Mouse (Mus musculus): ENCODE measurements around the gene Fam53b. TPM values are rescaled to one million over a fixed set of nuclear protein-coding genes. Genes with fewer than 3 reads are reported as not detected.

The Fam53b gene
- polyA plus RNA-seq, 1 experiment from 2014 or later = 36.0 TPM

DNA sequence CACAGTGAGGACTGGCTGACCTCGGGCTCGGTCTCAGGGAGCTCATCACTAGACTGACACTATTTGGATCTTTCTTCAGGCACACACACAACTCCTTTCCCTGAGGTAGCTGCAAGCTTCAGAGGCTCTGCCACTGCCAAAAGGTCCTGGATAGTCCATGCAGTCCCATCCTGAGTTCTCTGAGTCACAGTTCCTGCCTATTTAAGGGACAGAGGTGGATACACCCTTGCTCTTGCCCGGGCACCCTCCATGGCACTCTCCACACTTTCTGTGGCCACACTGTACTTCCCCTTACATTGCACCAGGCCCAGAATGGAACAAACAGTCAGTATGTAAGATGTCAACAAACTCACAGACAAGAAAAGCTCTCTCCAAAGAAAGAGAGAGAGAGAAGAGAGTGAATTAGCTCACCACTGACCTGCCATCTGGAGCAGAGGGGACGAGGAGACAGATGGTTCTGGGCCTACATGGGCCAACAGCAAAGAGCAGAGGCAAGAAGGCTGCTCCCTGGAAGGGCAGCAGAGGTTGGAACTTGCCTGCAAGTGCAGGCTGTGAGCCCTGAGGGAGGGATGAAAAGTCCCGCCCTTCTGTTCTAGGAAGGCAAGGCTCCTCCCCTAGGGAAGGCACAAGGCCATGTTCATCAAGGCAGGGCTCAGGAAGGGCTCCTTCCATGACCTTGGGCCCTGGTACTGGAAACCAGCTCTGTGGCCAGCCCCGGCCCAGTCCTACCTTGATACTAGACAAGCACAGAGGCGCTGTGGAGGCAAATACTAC lies 37.2 kb downstream of the Fam53b start:
- H3K9ac ChIP-seq (ENCODE audit: low read length) = no peak overlapping the region
- no peaks in the 10 kb centered on the region for H3K27me3 ChIP-seq (ENCODE audit: control insufficient read depth, insufficient read depth, low read depth, low read length)
- peaks cover 16% of the 10 kb centered on the region for H3K4me1 ChIP-seq (replicated peaks; ENCODE audit: control insufficient read depth, insufficient read depth, low read length)
- no peaks in the 10 kb centered on the region for H3K9me3 ChIP-seq (ENCODE audit: control insufficient read depth, low read length)
- H3K36me3 ChIP-seq (ENCODE audit: control insufficient read depth, insufficient read depth, low read length) = peaks cover 5% of the 10 kb centered on the region
- no peak overlapping the region for H3K4me2 ChIP-seq (ENCODE audit: low read depth, low read length)
- H3K27ac ChIP-seq (ENCODE audit: low read length) = no peak overlapping the region
- no peak overlapping the region for H3K4me3 ChIP-seq (ENCODE audit: low read length)
- no peak for ATAC-seq (ENCODE audit: low read depth)
- 82% methylated on average over 7 of the region's 7 CpGs for WGBS

- Histone ChIP-seq H3K27ac (ENCODE audit: low read length) (no peak overlapping the region), H3K9me3 (ENCODE audit: control insufficient read depth, low read length) (no peaks in the 10 kb centered on the region), H3K4me1 (replicated peaks; ENCODE audit: control insufficient read depth, insufficient read depth, low read length) (peaks cover 10% of the 10 kb centered on the region), H3K9ac (ENCODE audit: low read length) (no peak overlapping the region), H3K4me2 (ENCODE audit: low read depth, low read length) (no peak overlapping the region), H3K4me3 (ENCODE audit: low read length) (no peak overlapping the region), H3K27me3 (ENCODE audit: control insufficient read depth, insufficient read depth, low read depth, low read length) (no peaks in the 10 kb centered on the region), H3K36me3 (ENCODE audit: control insufficient read depth, insufficient read depth, low read length) (peaks cover 7% of the 10 kb centered on the region)
- 91% methylated on average over 10 of the region's 10 CpGs for WGBS
- no peak for ATAC-seq (ENCODE audit: low read depth)
Observed at GRCm38 (mm10) chr7:132775922-132776321, 37.8 kb downstream of the Fam53b start.

- Histone ChIP-seq H3K4me2 (ENCODE audit: low read depth, low read length) (no peak overlapping the region), H3K9me3 (ENCODE audit: control insufficient read depth, low read length) (no peaks in the 10 kb centered on the region), H3K27ac (ENCODE audit: low read length) (no peak overlapping the region), H3K9ac (ENCODE audit: low read length) (no peak overlapping the region), H3K4me1 (replicated peaks; ENCODE audit: control insufficient read depth, insufficient read depth, low read length) (peaks cover 4% of the 10 kb centered on the region; the same call in 1 of the 2 replicates), H3K4me3 (ENCODE audit: low read length) (no peak overlapping the region), H3K36me3 (ENCODE audit: control insufficient read depth, insufficient read depth, low read length) (peaks cover 7% of the 10 kb centered on the region), H3K27me3 (ENCODE audit: control insufficient read depth, insufficient read depth, low read depth, low read length) (no peaks in the 10 kb centered on the region)
- ATAC-seq (ENCODE audit: low read depth) = no peak
- 65% methylated on average over 5 of the region's 5 CpGs for WGBS
Observed at GRCm38 (mm10) chr7:132775333-132775732, 38.4 kb downstream of the Fam53b start.

DNA sequence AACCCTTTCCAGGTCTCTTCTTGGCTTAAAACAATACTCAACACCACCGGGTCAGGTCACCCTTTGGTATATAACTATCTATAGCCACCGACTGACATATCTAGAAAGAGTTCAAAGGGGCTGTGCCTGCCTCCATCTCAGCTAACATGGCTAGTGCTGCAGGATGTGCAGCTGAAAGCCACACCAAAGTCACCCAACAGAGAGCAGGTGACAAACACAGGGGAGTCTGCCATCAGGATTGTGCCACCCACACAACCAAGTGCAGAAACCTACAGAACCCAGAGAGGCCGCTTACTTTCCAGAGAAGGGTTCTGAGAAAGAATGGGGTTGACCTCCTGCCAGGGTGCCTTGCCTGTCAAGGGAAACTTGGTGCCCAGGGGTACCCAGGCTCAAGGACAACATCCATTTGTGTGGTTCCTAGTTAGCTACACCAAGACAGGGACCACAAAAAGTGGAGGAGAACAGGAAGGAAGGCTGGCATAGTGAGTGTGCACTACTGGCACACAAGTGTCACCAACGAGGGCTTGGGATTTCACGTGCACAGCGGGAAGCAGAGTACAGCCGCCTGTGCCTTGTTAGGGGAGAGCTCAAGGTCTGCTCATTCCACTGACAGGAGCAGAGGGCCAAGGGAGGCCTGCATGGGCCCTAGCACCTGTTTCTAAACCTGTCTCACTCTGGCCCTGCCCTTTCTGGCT lies 40.5 kb downstream of the Fam53b start:
- peaks cover 4% of the 10 kb centered on the region; the same call in 1 of the 2 replicates for H3K4me1 ChIP-seq (replicated peaks; ENCODE audit: control insufficient read depth, insufficient read depth, low read length)
- peaks cover 5% of the 10 kb centered on the region for H3K36me3 ChIP-seq (ENCODE audit: control insufficient read depth, insufficient read depth, low read length)
- no peak for ATAC-seq (ENCODE audit: low read depth)
- H3K9ac ChIP-seq (ENCODE audit: low read length) = no peak overlapping the region
- no peak overlapping the region for H3K4me2 ChIP-seq (ENCODE audit: low read depth, low read length)
- H3K27me3 ChIP-seq (ENCODE audit: control insufficient read depth, insufficient read depth, low read depth, low read length) = no peaks in the 10 kb centered on the region
- H3K9me3 ChIP-seq (ENCODE audit: control insufficient read depth, low read length) = no peaks in the 10 kb centered on the region
- 76% methylated on average over 7 of the region's 7 CpGs for WGBS
- H3K27ac ChIP-seq (ENCODE audit: low read length) = no peak overlapping the region
- H3K4me3 ChIP-seq (ENCODE audit: low read length) = no peak overlapping the region

- H3K4me3 ChIP-seq (ENCODE audit: low read length) = no peak overlapping the region
- no peak overlapping the region for H3K9ac ChIP-seq (ENCODE audit: low read length)
- WGBS = 68% methylated on average over 5 of the region's 5 CpGs
- H3K4me1 ChIP-seq (replicated peaks; ENCODE audit: control insufficient read depth, insufficient read depth, low read length) = peaks cover 4% of the 10 kb centered on the region; the same call in 1 of the 2 replicates
- H3K9me3 ChIP-seq (ENCODE audit: control insufficient read depth, low read length) = no peaks in the 10 kb centered on the region
- no peak for ATAC-seq (ENCODE audit: low read depth)
- H3K27ac ChIP-seq (ENCODE audit: low read length) = no peak overlapping the region
- H3K36me3 ChIP-seq (ENCODE audit: control insufficient read depth, insufficient read depth, low read length) = peaks cover 5% of the 10 kb centered on the region
- no peaks in the 10 kb centered on the region for H3K27me3 ChIP-seq (ENCODE audit: control insufficient read depth, insufficient read depth, low read depth, low read length)
- H3K4me2 ChIP-seq (ENCODE audit: low read depth, low read length) = no peak overlapping the region
Observed at GRCm38 (mm10) chr7:132772440-132772839, 41.2 kb downstream of the Fam53b start.

DNA sequence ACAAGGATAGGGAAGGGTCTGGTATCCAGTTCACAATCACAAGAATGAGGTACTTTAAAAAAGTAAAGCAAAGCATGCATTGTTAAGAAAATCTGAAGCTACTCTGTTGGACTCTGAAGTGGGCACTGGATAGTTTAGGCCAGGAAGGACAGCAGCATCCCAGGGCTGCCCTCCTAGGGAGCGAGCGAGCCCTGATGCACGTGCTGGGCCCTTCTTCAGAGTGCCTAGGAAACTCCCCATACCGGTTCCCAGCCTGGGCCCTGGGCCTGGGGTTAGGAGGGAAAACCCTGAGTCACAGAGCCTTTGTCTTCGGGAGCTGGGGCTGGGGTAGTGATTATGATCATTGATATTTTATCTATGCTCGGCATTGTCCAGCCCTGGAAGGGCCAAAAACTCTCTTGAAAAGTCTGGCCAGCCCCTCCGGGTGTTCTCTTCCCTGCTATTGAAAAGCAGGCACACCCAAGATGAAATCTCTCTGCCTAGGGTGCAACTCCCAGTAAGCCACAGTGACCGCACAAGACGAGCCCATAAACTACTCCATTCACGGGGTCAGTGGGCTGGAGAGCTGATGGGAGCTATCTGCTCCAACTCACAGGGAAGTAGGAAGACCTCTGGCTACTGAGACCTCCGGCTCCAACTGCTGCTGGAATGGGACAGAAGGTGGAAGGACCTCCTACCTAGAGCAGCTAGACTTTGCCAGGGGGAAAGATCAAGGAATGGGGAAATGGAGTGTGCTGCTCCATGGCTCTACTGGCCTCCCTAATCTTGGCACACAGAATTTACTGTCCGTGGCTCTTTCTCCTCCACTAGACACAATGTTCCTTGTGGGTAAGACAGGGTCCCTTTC lies 45.0 kb downstream of the Fam53b start:
- no peak for ATAC-seq (ENCODE audit: low read depth)
- WGBS = 71% methylated on average over 12 of the region's 12 CpGs
- Histone ChIP-seq H3K4me3 (ENCODE audit: low read length) (no peak overlapping the region), H3K4me1 (replicated peaks; ENCODE audit: control insufficient read depth, insufficient read depth, low read length) (peaks cover 4% of the 10 kb centered on the region; the same call in 1 of the 2 replicates), H3K27ac (ENCODE audit: low read length) (no peak overlapping the region), H3K4me2 (ENCODE audit: low read depth, low read length) (no peak overlapping the region), H3K27me3 (ENCODE audit: control insufficient read depth, insufficient read depth, low read depth, low read length) (no peaks in the 10 kb centered on the region), H3K36me3 (ENCODE audit: control insufficient read depth, insufficient read depth, low read length) (peaks cover 3% of the 10 kb centered on the region), H3K9me3 (ENCODE audit: control insufficient read depth, low read length) (no peaks in the 10 kb centered on the region), H3K9ac (ENCODE audit: low read length) (no peak overlapping the region)

DNA sequence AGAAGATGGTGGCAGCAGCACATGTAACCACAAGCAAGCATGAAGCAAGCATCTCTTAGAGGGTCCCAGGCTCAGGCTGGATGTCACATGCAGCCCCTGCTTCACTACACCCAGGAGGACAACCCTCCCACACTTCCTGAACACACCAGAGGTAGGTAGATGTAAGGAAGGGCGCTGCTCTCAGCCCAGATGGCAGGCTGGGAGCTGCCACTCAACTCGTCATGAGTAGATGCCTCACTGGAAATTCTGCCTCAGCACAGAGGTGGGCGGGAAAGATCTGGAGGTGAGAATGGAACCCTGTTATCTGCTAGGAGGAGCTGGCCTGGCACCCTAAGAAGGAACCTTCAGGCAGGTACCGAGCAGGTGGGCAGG lies 45.7 kb downstream of the Fam53b start:
- Histone ChIP-seq H3K9ac (ENCODE audit: low read length) (no peak overlapping the region), H3K9me3 (ENCODE audit: control insufficient read depth, low read length) (no peaks in the 10 kb centered on the region), H3K27ac (ENCODE audit: low read length) (no peak overlapping the region), H3K4me2 (ENCODE audit: low read depth, low read length) (no peak overlapping the region), H3K36me3 (ENCODE audit: control insufficient read depth, insufficient read depth, low read length) (peaks cover 3% of the 10 kb centered on the region), H3K27me3 (ENCODE audit: control insufficient read depth, insufficient read depth, low read depth, low read length) (no peaks in the 10 kb centered on the region), H3K4me1 (replicated peaks; ENCODE audit: control insufficient read depth, insufficient read depth, low read length) (peaks cover 4% of the 10 kb centered on the region; the same call in 1 of the 2 replicates), H3K4me3 (ENCODE audit: low read length) (no peak overlapping the region)
- no peak for ATAC-seq (ENCODE audit: low read depth)
- WGBS = 75% methylated on average over 4 of the region's 4 CpGs

GRCm38 (mm10) chr7:132767233-132767998 lies 46.3 kb downstream of the Fam53b start:
- H3K4me3 ChIP-seq (ENCODE audit: low read length) = no peak overlapping the region
- no peaks in the 10 kb centered on the region for H3K9me3 ChIP-seq (ENCODE audit: control insufficient read depth, low read length)
- 73% methylated on average over 12 of the region's 12 CpGs for WGBS
- no peaks in the 10 kb centered on the region for H3K27me3 ChIP-seq (ENCODE audit: control insufficient read depth, insufficient read depth, low read depth, low read length)
- peaks cover 3% of the 10 kb centered on the region for H3K36me3 ChIP-seq (ENCODE audit: control insufficient read depth, insufficient read depth, low read length)
- no peak overlapping the region for H3K9ac ChIP-seq (ENCODE audit: low read length)
- ATAC-seq (ENCODE audit: low read depth) = no peak
- H3K27ac ChIP-seq (ENCODE audit: low read length) = no peak overlapping the region
- no peak overlapping the region for H3K4me2 ChIP-seq (ENCODE audit: low read depth, low read length)
- H3K4me1 ChIP-seq (replicated peaks; ENCODE audit: control insufficient read depth, insufficient read depth, low read length) = peaks cover 4% of the 10 kb centered on the region; the same call in 1 of the 2 replicates

All from lung, embryonic 16.5 days (tissue).